Mouse (Mus musculus) olfactory bulb, adult 2 months (tissue): Measurements from ENCODE around the gene Cyp2a22.
"Not testable (repeated sequence)": the region's sequence is repeated elsewhere in the genome, so short reads cannot be mapped to it uniquely, and the experiment has no call there.

Source experiments
- CTCF ChIP-seq: fragments of 200-500 bp; IDR thresholded peaks from 2 replicates; pipeline ENCODE4 v1.5.1; 2012; ENCODE audit warnings: low read depth, mild to moderate bottlenecking, low read length, moderate library complexity; ENCODE audit not compliant: insufficient read depth
- POLR2A ChIP-seq: fragments of 200-500 bp; IDR thresholded peaks from 2 replicates; pipeline ENCODE4 v1.6.1; 2012; ENCODE audit warnings: mild to moderate bottlenecking, low read depth, low read length, moderate library complexity; ENCODE audit not compliant: insufficient read depth

GRCm38 (mm10) chr7:26953306-26953705 is 14.1 kb upstream of the Cyp2a22 start:
- TF ChIP-seq CTCF, POLR2A: not testable (repeated sequence)
